13 mouse cellular contexts compared by ENCODE assay signal in genomic region chr4:98081962-98082361, GRCm38 (mm10).
"Had no signal": no experiment of that assay in that cellular context is flagged by ENCODE, and none has a peak within 500 bp of the region (broad histone marks: within the 10 kb centered on the region; RNA-seq: fewer than 3 reads in every experiment).

No protein-coding gene starts in this region.

- H3K4me3 ChIP-seq: kidney, embryonic 15.5 days; left cerebral cortex, adult 2 months; midbrain, embryonic 10.5 days; neural tube, embryonic 13.5 days had no signal

- H3K9ac ChIP-seq: kidney, embryonic 15.5 days; liver, embryonic 14.5 days; neural tube, embryonic 13.5 days had no signal

- H3K36me3 ChIP-seq: kidney, embryonic 15.5 days; midbrain, embryonic 10.5 days; neural tube, embryonic 13.5 days had no signal

- ATAC-seq: midbrain, embryonic 16.5 days had no signal

- H3K27me3 ChIP-seq: kidney, embryonic 15.5 days; neural tube, embryonic 13.5 days had no signal

- H3K27ac ChIP-seq: kidney, embryonic 15.5 days; left cerebral cortex, adult 2 months; liver, embryonic 14.5 days; midbrain, embryonic 10.5 days; neural tube, embryonic 13.5 days had no signal

- H3K9me3 ChIP-seq: kidney, embryonic 15.5 days; midbrain, embryonic 10.5 days; neural tube, embryonic 13.5 days had no signal

- H3K4me2 ChIP-seq: kidney, embryonic 15.5 days; neural tube, embryonic 13.5 days had no signal

- DNase-seq: kidney, adult 2 months; kidney, postnatal 14 days; lung, adult 18-20 months; retina, postnatal 1 day; right cerebral cortex, postnatal 4 days; spleen, adult 18-20 months; thymus, adult 18-20 months had no signal
